Mouse (Mus musculus): ENCODE measurements around the gene Gas7. TPM values are rescaled to one million over a fixed set of nuclear protein-coding genes. Genes with fewer than 3 reads are reported as not detected.

The Gas7 gene
- polyA plus RNA-seq, 1 experiment from 2014 or later = 8.4 TPM

DNA sequence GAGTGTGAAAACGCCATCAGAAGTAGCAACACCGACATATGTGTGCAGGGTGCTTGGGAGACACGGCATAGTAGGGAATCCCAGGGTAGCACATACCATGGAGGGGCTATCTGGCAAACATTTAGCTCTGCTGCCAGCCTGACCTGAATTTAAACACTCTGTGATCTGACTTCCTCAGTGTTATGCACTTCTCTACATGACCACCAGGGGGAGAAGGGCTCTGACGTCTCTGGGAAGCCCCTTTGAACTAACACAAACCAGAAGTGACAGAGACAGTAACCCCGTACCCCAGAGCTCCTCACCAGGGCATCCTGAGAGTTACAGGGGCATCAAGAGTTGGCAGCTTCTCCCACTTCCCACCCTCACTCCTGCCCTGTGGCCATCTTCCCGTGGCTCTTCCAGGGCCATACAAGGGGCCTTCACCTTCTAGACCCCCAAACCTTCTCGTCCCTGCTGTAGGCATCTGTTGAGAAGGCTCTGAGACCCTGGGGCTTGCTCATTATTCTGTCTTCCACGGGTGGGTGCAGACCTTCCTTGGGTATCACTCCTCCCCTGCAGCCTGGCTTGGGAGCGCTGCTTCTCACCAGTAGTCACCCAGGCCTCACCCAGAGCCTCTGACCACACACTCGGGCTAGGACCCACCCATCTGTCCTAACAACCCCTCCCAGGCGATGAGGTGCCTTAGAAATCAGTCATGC, 202.6 kb downstream of the Gas7 start:
- H3K36me3 ChIP-seq = 0 out of 2 replicates have a peak, but pooled peaks cover 4% of the 10 kb centered on the region
- no peak for ATAC-seq (ENCODE audit: extremely low read depth, insufficient number of reproducible peaks, low FRiP score, low TSS enrichment)
- H3K27me3 ChIP-seq (replicated peaks) = no peaks in the 10 kb centered on the region
- no peak overlapping the region for H3K27ac ChIP-seq (replicated peaks)
- H3K4me1 ChIP-seq = peaks cover 10% of the 10 kb centered on the region
- 41% methylated on average over 11 of the region's 11 CpGs for WGBS
- no peak overlapping the region for H3K9ac ChIP-seq
- no peaks in the 10 kb centered on the region for H3K9me3 ChIP-seq
- no peak overlapping the region for H3K4me3 ChIP-seq
- H3K4me2 ChIP-seq = no peak overlapping the region

DNA sequence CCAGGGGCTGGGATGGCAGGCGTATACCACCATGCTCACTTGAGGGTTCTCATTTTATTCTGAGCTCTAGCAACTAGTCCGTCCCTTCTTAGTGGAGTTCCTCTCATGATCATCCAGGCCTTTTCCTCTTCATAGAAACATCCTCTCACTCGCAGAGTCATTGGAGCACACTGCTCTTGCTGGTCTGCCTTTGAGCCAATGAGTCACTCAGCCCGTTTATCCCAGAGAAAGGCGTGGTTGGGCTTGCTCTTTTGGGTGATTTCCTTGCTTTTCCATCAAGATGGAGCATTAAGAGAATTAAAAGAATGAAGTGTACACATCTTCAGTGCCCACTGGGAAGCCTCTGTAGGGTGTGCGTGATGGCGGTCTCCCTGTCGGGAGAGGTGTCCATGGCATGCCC, 206.2 kb downstream of the Gas7 start:
- Histone ChIP-seq H3K4me2 (no peak overlapping the region), H3K4me1 (no peaks in the 10 kb centered on the region), H3K27me3 (replicated peaks) (0 out of 2 replicates have a peak, but pooled peaks cover 3% of the 10 kb centered on the region), H3K9me3 (no peaks in the 10 kb centered on the region), H3K27ac (replicated peaks) (no peak overlapping the region), H3K36me3 (0 out of 2 replicates have a peak, but pooled peaks cover 4% of the 10 kb centered on the region), H3K4me3 (no peak overlapping the region), H3K9ac (no peak overlapping the region)
- ATAC-seq (ENCODE audit: extremely low read depth, insufficient number of reproducible peaks, low FRiP score, low TSS enrichment) = no peak
- WGBS = 84% methylated on average over 8 of the region's 8 CpGs

DNA sequence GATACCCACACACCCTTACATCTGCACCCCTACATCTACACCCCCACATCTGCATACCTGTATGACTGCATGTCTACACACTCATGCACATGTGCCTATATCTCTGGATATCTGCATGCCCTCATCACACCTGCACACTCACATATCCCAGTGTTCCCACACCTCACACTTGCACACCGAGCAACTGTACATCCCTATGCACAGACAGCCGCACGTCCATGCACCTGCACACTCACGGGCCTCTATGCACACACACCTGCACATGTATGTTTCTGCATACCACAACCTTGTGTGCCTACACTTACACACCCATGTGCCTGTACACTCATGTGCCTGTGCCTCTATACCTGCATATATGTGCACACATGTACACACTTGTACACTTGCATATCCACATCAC, 208.2 kb downstream of the Gas7 start:
- H3K27me3 ChIP-seq (replicated peaks) = 0 out of 2 replicates have a peak, but pooled peaks cover 3% of the 10 kb centered on the region
- no peaks in the 10 kb centered on the region for H3K9me3 ChIP-seq
- no peak overlapping the region for H3K27ac ChIP-seq (replicated peaks)
- H3K4me2 ChIP-seq = no peak overlapping the region
- ATAC-seq (ENCODE audit: extremely low read depth, insufficient number of reproducible peaks, low FRiP score, low TSS enrichment) = no peak
- H3K4me3 ChIP-seq = no peak overlapping the region
- H3K9ac ChIP-seq = no peak overlapping the region
- 90% methylated on average over 4 of the region's 4 CpGs for WGBS
- H3K36me3 ChIP-seq = 0 out of 2 replicates have a peak, but pooled peaks cover 4% of the 10 kb centered on the region
- peaks cover 13% of the 10 kb centered on the region for H3K4me1 ChIP-seq

DNA sequence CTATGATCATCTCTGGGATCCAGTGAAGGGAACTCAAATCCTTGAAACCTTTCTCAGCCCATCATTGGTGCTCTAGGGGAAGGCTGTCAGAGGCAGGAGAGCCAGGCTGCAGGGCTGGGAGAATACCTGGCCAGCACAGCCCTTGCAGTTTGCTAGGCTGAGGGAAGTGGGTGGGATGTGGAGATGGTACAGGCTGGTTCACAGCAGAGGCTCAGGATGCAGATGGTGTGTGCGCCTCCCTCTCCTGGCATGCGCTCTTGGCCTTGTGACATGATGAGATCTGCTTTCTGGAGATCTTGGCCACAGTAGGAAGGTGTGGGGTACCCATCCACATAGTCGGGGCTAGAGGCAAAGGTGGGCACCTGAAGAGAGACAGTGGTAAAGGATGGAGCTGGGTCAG, 209.0 kb downstream of the Gas7 start:
- 82% methylated on average over 3 of the region's 3 CpGs for WGBS
- H3K9me3 ChIP-seq = no peaks in the 10 kb centered on the region
- ATAC-seq (ENCODE audit: extremely low read depth, insufficient number of reproducible peaks, low FRiP score, low TSS enrichment) = no peak
- 0 out of 2 replicates have a peak, but pooled peaks cover 4% of the 10 kb centered on the region for H3K36me3 ChIP-seq
- no peak overlapping the region for H3K27ac ChIP-seq (replicated peaks)
- H3K4me2 ChIP-seq = no peak overlapping the region
- H3K4me1 ChIP-seq = peaks cover 13% of the 10 kb centered on the region
- H3K27me3 ChIP-seq (replicated peaks) = 0 out of 2 replicates have a peak, but pooled peaks cover 3% of the 10 kb centered on the region
- no peak overlapping the region for H3K9ac ChIP-seq
- no peak overlapping the region for H3K4me3 ChIP-seq

DNA sequence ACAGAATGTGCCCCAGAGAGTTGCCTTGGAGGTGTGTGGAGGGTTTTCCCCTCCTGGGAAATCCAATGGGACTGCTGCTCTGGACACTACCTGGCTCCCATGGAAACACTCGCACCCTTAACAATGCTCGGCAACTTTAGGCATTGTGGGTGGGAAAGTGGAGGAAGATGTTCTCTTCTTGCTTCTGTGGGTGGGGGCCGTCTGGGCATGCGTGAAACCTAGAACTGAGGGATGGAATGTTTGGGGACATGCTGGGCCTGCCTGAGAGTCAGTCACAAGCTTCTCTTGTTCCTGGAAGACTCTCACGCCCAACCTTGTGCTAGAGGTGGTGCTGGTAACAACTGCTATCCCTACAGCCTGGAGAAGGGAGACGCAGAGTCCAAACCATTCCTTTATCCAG, 209.7 kb downstream of the Gas7 start:
- Histone ChIP-seq H3K9ac (no peak overlapping the region), H3K4me3 (no peak overlapping the region), H3K9me3 (no peaks in the 10 kb centered on the region), H3K27me3 (replicated peaks) (0 out of 2 replicates have a peak, but pooled peaks cover 3% of the 10 kb centered on the region), H3K36me3 (0 out of 2 replicates have a peak, but pooled peaks cover 4% of the 10 kb centered on the region), H3K4me1 (peaks cover 13% of the 10 kb centered on the region), H3K4me2 (no peak overlapping the region), H3K27ac (replicated peaks) (no peak overlapping the region)
- 81% methylated on average over 6 of the region's 6 CpGs for WGBS
- ATAC-seq (ENCODE audit: extremely low read depth, insufficient number of reproducible peaks, low FRiP score, low TSS enrichment) = no peak

DNA sequence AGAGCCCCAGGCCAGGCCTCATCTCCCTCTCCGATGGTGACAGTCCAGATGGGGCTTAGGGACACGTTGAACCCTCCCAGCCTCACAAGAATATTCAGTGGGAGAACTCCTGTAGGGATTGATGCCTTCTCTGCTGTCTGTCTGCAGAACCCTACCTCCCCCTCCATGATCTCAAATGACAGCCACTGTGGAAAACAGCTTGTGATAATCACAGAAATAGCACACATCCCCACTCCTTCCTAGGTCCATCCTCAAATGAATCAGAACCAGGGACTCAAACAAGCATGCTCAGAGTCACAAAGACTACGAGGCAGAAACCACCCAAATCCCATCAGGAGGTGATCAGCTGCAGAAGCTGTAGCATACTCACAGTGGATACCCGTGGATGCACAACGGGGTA, 210.9 kb downstream of the Gas7 start:
- H3K4me3 ChIP-seq = no peak overlapping the region
- H3K27ac ChIP-seq (replicated peaks) = no peak overlapping the region
- H3K4me2 ChIP-seq = no peak overlapping the region
- 0 out of 2 replicates have a peak, but pooled peaks cover 3% of the 10 kb centered on the region for H3K27me3 ChIP-seq (replicated peaks)
- WGBS = 76% methylated on average over 5 of the region's 5 CpGs
- H3K36me3 ChIP-seq = 0 out of 2 replicates have a peak, but pooled peaks cover 4% of the 10 kb centered on the region
- H3K4me1 ChIP-seq = peaks cover 13% of the 10 kb centered on the region
- no peaks in the 10 kb centered on the region for H3K9me3 ChIP-seq
- no peak overlapping the region for H3K9ac ChIP-seq
- no peak for ATAC-seq (ENCODE audit: extremely low read depth, insufficient number of reproducible peaks, low FRiP score, low TSS enrichment)

DNA sequence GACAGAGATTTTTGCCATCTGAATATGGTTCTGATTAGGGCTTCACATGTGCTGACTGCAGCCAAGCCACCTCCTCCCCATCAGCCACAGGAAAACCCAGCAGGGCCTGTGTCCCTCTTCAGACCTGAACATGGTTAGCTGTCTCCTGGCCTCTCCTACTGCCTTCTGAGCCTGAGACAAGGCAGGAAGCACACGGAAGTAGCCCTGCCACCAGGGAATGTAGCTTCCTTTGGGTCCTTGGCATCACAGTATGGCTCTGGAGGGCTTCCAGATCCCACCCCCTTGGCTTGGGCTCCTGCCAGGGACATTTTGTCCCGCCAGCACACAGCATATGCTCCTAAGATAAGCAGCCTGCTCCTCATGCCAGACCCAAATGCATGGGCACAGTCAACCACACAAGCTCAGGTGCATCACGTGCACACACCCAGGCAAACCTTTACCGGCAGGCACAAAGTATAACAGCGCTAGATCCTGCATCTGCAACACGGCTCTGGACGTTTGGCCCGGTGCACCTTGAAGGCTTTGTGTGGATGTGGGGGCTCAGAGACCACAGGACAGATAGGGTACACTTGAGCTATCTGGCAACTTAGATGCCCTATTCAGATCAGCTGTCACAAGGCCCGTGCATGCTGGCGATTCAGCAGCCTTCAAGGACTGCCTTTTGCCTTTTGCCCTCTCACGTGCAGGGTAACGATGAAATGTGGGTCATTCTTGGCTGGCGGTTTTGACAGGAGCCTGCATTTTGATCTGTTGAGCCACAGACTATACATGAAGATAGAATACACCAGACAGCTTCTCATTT, 212.5 kb downstream of the Gas7 start:
- Histone ChIP-seq H3K36me3 (no peaks in the 10 kb centered on the region), H3K4me2 (no peak overlapping the region), H3K4me3 (no peak overlapping the region), H3K9me3 (no peaks in the 10 kb centered on the region), H3K27ac (replicated peaks) (peak overlapping the region; percentile 73), H3K4me1 (peaks cover 27% of the 10 kb centered on the region), H3K9ac (peak overlapping the region; percentile 24; the same call in 1 of the 2 replicates), H3K27me3 (replicated peaks) (0 out of 2 replicates have a peak, but pooled peaks cover 3% of the 10 kb centered on the region)
- 57% methylated on average over 13 of the region's 13 CpGs for WGBS
- ATAC-seq (ENCODE audit: extremely low read depth, insufficient number of reproducible peaks, low FRiP score, low TSS enrichment) = no peak

DNA sequence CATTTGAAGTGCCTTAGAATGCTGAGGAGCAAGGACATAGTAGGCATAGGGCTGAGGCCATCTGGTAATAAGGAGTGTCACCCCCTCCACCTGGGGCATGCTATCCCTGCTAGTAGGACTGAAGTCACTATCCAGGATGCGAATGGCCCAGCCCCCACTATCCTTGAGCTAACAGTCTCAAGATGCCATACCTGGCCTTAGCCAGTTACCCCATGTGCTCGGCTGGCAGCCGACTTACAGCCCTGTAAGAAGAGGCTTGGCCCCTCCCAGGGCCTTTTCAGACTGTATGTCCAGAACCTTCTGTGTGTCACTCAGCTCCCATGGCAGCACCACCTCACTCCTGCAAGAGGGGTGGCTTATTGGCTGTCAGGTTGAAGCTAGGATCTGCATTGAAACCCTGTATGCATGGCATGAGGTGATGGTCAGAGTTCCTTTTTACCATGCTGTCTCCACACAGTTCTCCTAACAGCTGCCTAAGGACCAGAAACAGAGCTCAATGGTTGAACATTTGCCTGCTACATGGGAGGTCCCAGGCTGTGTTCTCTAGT, 213.3 kb downstream of the Gas7 start:
- H3K9me3 ChIP-seq = no peaks in the 10 kb centered on the region
- H3K27ac ChIP-seq (replicated peaks) = no peak overlapping the region
- H3K9ac ChIP-seq = no peak overlapping the region
- peaks cover 32% of the 10 kb centered on the region for H3K4me1 ChIP-seq
- ATAC-seq (ENCODE audit: extremely low read depth, insufficient number of reproducible peaks, low FRiP score, low TSS enrichment) = no peak
- 84% methylated on average over 3 of the region's 3 CpGs for WGBS
- no peak overlapping the region for H3K4me3 ChIP-seq
- no peak overlapping the region for H3K4me2 ChIP-seq
- H3K36me3 ChIP-seq = no peaks in the 10 kb centered on the region
- 0 out of 2 replicates have a peak, but pooled peaks cover 3% of the 10 kb centered on the region for H3K27me3 ChIP-seq (replicated peaks)

DNA sequence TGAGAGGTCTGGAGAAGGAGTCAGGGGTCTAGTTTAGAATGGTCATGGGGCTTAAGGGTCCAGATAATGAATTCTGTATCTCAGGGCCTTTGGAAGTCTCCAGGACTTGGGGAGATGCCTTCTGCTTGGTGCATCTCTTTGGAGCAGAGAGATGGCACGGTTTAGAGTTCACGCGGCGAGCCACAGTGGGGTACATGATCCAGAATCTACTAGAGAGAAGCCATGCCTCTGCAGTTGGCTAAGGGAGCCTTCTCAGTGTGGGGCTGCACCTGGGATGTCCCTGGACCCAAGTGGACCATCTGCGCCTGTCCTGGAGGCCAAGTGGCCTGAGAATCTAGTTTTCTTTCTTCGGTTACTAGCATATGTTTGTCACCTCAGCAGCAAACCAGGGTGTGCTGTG, 214.8 kb downstream of the Gas7 start:
- Histone ChIP-seq H3K4me3 (no peak overlapping the region), H3K4me1 (peaks cover 32% of the 10 kb centered on the region)
- 92% methylated on average over 6 of the region's 6 CpGs for WGBS

DNA sequence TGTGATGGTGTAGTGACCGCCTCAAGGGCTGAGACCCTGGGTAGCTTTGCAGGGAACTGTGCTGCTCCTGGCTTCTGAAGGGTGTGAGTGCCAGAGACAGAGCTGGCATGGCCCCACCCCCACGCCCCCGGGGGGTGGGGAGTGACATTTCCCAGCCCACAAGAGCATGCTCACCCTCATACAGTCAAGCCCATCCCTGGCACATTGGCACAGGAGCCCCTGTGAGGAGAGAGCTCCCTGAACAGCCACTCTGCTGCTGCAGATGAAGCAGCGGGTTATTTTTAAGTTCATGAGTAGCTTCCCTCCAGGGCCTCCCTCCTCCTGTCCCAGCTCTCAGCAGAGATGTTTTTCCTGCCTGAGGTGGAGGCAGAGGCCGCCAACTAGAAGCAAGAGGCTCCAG, 216.9 kb downstream of the Gas7 start:
- no peaks in the 10 kb centered on the region for H3K9me3 ChIP-seq
- peak overlapping the region; percentile 82 for H3K27ac ChIP-seq (replicated peaks)
- peaks cover 29% of the 10 kb centered on the region for H3K4me1 ChIP-seq
- 38% methylated on average over 5 of the region's 5 CpGs for WGBS
- H3K4me3 ChIP-seq = no peak overlapping the region
- no peaks in the 10 kb centered on the region for H3K36me3 ChIP-seq
- no peak for ATAC-seq (ENCODE audit: extremely low read depth, insufficient number of reproducible peaks, low FRiP score, low TSS enrichment)
- peak overlapping the region; percentile 69 for H3K9ac ChIP-seq
- H3K27me3 ChIP-seq (replicated peaks) = no peaks in the 10 kb centered on the region
- peak overlapping the region; percentile 27 for H3K4me2 ChIP-seq

More for the DNA sequence above, 214.8 kb downstream of the Gas7 start:
- H3K4me2 ChIP-seq = no peak overlapping the region
- H3K27me3 ChIP-seq (replicated peaks) = 0 out of 2 replicates have a peak, but pooled peaks cover 3% of the 10 kb centered on the region
- H3K27ac ChIP-seq (replicated peaks) = no peak overlapping the region
- no peaks in the 10 kb centered on the region for H3K9me3 ChIP-seq
- H3K9ac ChIP-seq = no peak overlapping the region
- ATAC-seq (ENCODE audit: extremely low read depth, insufficient number of reproducible peaks, low FRiP score, low TSS enrichment) = no peak
- no peaks in the 10 kb centered on the region for H3K36me3 ChIP-seq
